Mouse (Mus musculus): ENCODE results near the gene Fiz1.

Fiz1 gene

DNA sequence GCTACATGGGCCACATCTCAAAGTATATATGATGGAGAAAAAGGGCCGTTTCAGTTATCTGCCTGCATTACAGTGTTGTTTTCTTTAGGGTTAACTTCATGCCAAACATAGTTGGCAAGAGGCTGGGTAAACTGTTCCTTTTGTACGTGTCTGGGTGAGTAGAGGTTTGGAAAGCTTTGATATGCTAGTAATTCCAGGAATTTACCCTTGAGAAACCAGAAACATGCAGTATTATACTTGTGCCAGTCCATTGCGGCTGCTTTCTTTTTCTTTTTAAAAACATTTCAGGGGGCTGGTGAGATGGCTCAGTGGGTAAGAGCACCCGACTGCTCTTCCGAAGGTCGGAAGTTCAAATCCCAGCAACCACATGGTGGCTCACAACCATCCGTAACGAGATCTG, 17.6 kb downstream of the Fiz1 start:
- no peak for DNase-seq (ENCODE audit: low spot score)

DNA sequence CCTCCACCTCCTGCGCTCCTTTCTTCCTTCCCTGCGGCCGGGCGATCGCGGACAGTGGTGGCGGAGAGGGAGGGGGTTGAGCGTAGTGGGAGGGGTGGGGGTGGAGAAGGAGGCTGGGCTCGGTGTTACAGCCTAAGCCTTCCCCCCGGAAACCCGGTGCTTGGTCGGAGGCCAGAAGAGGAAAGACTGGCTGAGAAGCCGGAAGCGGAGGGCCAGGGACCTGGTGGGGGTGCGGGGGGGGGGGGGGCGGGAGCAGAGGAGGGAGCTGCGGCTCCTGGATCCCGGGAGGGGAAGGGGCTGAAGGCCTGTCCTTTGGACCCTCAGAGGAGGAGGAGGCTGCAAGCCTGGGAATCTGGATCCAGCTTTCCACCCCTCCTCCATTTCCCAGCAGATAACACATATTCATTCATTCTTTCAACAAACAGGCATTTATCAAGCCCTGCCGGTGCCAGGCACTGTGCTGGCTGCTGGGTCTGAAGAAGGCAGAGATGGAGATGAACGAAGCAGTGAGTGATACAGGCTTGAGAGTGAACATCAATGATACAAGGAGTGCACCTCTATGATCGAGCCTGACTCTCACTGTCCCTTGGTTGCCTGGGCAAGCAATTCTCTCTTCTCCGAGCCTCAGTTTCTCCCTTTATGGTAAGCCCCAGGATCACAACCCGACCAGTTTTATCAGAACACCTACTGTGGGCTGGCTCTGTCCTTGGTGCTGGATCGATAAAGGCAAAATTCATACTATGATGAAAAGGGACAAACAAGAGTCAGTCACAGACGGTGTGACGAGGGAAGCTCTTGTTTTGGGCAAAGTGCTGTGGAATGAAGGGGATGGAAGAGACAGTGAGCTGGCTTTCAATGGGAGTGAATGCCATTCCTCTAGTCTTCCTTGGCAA, 18.2 kb downstream of the Fiz1 start, which contains the start of gene Zfp579:
Zfp579 (minus strand) TSS at position 156 of the 893 bp plus-strand sequence.
- peak; percentile 97 for DNase-seq (ENCODE audit: low spot score)

GRCm38 (mm10) chr7:4995268-4996002, 19.1 kb downstream of the Fiz1 start:
- DNase-seq (ENCODE audit: low spot score), result no peak

DNA sequence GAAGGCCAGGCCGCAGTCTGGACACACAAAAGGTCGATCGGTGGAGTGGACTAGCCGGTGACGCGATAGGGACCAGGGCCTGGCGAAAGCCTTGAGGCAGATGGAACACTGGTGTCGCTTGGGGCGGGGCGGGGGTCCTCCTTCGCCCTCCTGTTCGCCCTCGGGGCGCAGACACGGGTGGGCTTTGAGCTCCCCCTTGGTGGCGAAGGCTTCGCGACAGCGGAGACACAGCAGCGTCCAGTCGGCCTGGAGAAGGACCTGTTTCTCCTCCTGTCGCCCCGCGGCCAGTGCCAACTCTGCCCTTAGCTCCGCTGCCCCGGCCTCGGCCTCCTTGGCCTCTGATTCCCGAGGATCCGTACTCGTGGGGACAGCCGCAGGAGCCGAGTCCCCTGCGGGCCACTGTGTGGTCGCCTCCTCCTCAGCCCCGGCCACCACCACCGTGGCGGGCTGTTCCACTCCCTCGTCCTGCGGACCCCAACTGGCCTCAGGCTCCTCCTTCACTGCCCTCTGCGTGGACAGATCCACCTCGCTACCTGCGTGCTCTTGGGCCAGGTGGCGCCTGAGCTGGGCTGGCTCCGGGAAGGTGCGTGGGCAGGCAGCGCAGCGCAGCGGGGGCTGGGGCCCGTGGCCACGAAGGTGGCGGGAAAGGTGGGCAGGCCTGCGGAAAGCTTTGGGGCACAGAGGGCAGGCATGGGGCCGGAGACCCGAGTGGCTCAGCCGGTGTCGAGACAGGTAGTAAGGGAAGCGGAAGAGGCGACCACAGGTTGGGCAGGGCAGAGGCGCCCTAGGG, 20.3 kb downstream of the Fiz1 start:
- no peak for DNase-seq (ENCODE audit: low spot score)

DNA sequence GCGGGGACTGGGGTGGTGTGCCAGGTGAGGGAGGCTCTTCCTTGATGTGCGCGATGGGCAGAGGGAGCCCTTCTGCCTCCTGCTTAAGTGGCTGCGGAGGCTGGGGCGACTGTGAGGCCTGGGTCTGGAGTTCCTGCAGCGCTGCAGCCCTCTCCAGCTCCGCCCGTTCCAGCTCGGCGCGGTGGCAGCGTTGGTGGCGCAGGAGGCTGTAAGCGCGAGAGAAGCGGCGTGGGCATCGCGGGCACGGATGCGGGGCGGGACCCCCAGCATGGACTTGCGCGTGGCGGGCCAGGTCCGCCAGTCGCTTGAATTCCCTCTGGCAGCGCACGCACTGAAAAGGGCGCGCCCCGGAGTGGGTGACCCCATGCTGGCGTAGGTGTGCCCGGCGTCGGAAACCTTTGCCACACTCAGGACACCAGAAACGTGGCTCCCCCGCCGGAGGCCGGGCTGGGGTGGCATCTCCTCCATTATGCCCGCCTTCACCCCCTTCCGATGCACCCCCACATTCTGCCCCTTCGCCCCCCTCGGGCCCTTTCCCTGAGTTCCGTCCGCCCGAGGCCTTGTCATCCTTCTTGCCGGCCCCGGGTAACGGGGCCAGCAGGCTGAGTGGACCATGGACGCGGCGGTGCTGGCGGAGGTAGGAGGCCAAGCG, 21.0 kb downstream of the Fiz1 start:
- no peak for DNase-seq (ENCODE audit: low spot score)

DNA sequence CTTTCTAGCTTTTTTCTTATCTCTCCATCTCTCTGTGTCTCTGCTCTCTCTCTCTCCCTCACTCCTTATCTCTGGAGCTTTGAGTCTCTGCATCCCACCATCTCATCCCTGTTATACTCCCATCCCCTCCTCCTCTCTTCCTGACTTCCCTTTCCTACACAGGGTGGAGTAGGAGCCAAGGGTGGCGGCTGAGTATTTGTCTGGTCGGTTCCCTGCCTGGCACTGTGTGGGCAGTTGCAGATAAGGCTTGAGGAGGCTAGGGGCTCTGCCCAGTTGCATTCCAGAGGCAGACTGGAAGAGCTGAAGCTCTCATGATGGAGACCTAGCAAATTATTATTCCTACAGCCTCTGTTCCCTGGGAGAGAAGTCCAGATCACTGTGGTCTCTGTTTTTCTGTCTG, 26.2 kb downstream of the Fiz1 start:
- DNase-seq (ENCODE audit: low spot score), result no peak

GRCm38 (mm10) chr7:4976832-4977231, 37.7 kb downstream of the Fiz1 start:
- DNase-seq (ENCODE audit: low spot score), result peak; percentile 51

- peak; percentile 37 for DNase-seq (ENCODE audit: low spot score)
Measured at GRCm38 (mm10) chr7:4975455-4975854, 39.0 kb downstream of the Fiz1 start.

DNA sequence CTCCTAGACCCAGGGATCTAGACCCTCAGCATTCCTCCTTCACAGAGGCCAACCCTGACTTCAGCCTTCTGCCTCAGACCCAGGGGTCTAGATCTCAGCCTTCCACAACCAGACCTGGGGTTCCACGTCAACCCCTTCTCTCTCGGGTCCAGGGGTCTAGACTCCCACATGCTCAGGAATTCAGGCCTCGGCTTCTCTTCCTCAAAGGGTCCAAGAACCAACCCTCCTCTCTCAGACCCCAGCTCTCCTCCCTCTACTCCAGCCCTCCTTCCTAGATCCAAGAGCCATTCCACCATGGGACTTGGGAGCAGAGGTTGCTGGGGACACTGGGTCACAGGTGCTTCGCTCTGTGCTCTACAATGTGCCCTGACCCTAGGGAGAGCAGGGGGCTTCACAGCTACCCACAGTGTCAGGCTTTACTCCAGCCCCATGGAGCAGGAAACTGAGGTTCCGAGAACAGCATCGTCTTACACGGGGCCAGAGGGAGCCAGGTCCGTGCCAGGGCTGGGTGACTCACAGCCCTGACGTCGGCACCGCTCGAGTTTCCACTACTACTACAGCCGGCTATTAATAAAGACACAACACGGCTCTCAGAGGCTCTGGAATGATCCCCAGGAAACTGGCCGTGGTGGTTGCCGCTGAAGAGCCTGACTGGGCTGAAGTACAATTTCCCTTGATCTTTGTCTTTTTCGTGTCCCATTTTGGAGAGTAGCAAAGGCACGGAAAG, 42.0 kb downstream of the Fiz1 start:
- DNase-seq (ENCODE audit: low spot score), result no peak

GRCm38 (mm10) chr7:4971710-4972109, 42.8 kb downstream of the Fiz1 start:
- DNase-seq (ENCODE audit: low spot score), result no peak

DNA sequence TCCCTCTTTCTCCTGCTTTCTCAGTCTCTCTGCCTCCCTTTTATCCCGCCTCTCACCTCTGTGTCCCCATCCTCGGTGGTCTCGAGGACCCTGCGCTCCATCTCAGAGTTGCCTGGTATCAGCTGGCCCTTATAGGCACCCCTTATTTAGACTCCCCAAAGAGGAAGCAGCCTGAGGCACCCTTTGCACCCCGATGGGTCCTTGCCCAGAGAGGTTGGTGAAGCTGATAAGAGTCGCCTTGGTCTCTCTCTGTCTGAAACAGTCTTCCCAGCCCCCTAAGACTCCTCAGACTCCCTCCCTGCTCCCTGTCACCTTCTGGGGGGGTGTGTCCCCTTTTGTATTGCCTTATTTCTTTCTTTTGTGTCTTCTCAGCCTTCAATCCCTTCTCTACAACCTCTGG, 43.4 kb downstream of the Fiz1 start, which contains the start of gene Sbk3:
Sbk3 (minus strand) TSS at position 101 of the 400 bp plus-strand sequence.
- DNase-seq (ENCODE audit: low spot score), result no peak

GRCm38 (mm10) chr7:4964988-4965387, 49.5 kb downstream of the Fiz1 start:
- DNase-seq (ENCODE audit: low spot score), result no peak

GRCm38 (mm10) chr7:4964272-4964671, 50.2 kb downstream of the Fiz1 start, which contains the start of gene Sbk2:
TSS of gene Sbk2 (minus strand) at chr7:4964406.
- DNase-seq (ENCODE audit: low spot score), result peak; percentile 95

DNA sequence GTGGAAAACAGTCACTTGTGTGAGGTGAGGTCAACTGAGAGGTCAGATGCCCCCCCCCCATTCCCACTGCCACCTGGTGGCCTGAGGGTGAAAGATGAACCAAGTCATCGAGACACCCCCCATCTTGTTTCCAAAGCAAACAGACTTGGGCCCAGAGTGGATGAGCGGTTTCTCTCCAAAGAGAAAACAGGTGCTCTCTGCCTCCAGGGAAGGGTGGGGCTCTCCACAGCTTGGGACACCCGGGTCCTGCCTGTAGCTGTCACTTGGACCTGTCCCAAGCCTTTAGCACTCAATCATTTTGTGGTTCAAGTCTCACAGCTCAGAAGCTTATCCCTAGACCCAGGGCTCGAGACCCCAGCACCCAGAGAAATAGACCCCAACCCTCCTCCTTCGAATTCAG, 51.0 kb downstream of the Fiz1 start:
- no peak for DNase-seq (ENCODE audit: low spot score)

GRCm38 (mm10) chr7:4957361-4957760, 57.1 kb downstream of the Fiz1 start:
- DNase-seq (ENCODE audit: low spot score), result no peak
